25 mouse cellular contexts compared by ENCODE assay signal in the genomic region with DNA sequence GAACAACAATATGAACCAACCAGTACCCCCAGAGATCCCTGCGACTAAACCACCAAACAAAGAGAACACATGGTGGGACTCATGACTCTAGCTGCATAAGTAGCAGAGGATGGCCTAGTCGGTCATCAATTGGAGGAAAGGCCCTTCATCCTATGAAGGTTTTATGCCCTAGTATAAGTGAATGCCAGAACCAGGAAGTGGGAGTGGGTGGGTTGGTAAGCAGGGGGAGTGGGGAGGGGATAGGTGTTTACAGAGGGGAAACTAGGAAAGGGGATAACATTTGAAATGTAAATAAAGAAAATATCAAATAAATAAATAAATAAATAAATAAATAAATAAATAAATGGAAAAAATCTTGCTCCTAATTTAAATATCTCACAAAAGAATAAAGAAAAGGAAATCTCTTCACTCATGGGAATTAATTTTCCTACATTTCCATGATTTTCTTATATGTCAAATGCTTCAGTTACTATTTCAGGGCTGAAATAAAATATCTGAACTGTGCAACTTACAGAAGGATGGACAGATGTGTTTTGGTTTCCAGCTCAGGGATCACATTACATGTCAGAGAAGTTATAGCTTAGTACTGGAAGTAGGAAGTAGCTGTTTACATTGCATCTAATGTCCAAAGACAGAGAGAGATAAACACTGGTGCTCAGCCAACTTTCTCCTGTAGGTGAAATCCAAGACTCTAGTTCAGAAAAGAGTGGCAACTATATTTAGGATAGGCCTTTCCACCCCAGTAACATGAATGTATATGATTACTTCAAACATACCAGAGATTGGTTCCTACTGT.
A peak's percentile ranks its signal among the peaks of the same experiment; 100 is the strongest.
DNase-seq lines count a peak whose midpoint lies in the region; ATAC-seq and TF ChIP-seq lines count a peak whose summit lies in the region.
"Had no signal": no experiment of that assay in that cellular context is flagged by ENCODE, and none has a peak within 500 bp of the region (broad histone marks: within the 10 kb centered on the region; RNA-seq: fewer than 3 reads in every experiment).

No protein-coding gene starts in this region.

- TF ChIP-seq CTCF in kidney, adult 2 months (conservative IDR thresholded peaks at IDR 0.05; ENCODE audit: insufficient read depth, insufficient read length, low read depth, low read length), result no peak
- TF ChIP-seq CTCF in lung, embryonic 14.5 days (IDR thresholded peaks at IDR 0.05; ENCODE audit: low read depth), result no peak
- TF ChIP-seq CTCF in stomach, postnatal 0 days (IDR thresholded peaks at IDR 0.05; ENCODE audit: low read depth), result no peak

- no peaks in the 10 kb centered on the region for H3K4me1 ChIP-seq in kidney, embryonic 15.5 days
- no peaks in the 10 kb centered on the region for H3K4me1 ChIP-seq in kidney, adult 2 months (ENCODE audit: control insufficient read depth, insufficient read depth, low read length)
- H3K4me1 ChIP-seq in lung, embryonic 14.5 days (ENCODE audit: insufficient read depth), result no peaks in the 10 kb centered on the region
- no peaks in the 10 kb centered on the region for H3K4me1 ChIP-seq in stomach, embryonic 14.5 days (ENCODE audit: control insufficient read depth, insufficient read depth, low read length)
- no peaks in the 10 kb centered on the region for H3K4me1 ChIP-seq in stomach, postnatal 0 days (replicated peaks; ENCODE audit: control insufficient read depth, insufficient read depth)
- H3K4me1 ChIP-seq: embryonic facial prominence, embryonic 12.5 days; forebrain, embryonic 12.5 days; forebrain, embryonic 15.5 days; heart, embryonic 12.5 days; heart, embryonic 15.5 days; hindbrain, embryonic 10.5 days; hindbrain, embryonic 13.5 days had no signal

- no peak for DNase-seq in kidney, adult 2 months
- peak; percentile 65 for DNase-seq in lung, embryonic 14.5 days
- no peak for DNase-seq in lung, postnatal 25 days (ENCODE audit: low spot score)
- no peak for DNase-seq in stomach, postnatal 0 days (ENCODE audit: low spot score)
- DNase-seq: adrenal gland, adult 8-10 months; adrenal gland, postnatal 25 days; cerebellum, adult 18-20 months; cerebellum, adult 9-10 months; cerebellum, postnatal 14 days; gastrocnemius, postnatal 25 days; heart, adult 18-20 months; heart, postnatal 10 days; heart, postnatal 36 days had no signal

- no peaks in the 10 kb centered on the region for H3K27me3 ChIP-seq in kidney, embryonic 15.5 days
- H3K27me3 ChIP-seq in kidney, adult 2 months (replicated peaks; ENCODE audit: control insufficient read depth, insufficient read depth, low read length), result no peaks in the 10 kb centered on the region
- no peaks in the 10 kb centered on the region for H3K27me3 ChIP-seq in lung, embryonic 14.5 days (ENCODE audit: insufficient read depth, low read length)
- H3K27me3 ChIP-seq in stomach, embryonic 14.5 days (ENCODE audit: control insufficient read depth, insufficient read depth, low read length), result no peaks in the 10 kb centered on the region
- H3K27me3 ChIP-seq in stomach, postnatal 0 days (ENCODE audit: control insufficient read depth, insufficient read depth, low read length), result no peaks in the 10 kb centered on the region
- H3K27me3 ChIP-seq: embryonic facial prominence, embryonic 12.5 days; forebrain, embryonic 12.5 days; forebrain, embryonic 15.5 days; heart, embryonic 12.5 days; heart, embryonic 15.5 days; hindbrain, embryonic 13.5 days had no signal

- TF ChIP-seq EP300 in stomach, postnatal 0 days (optimal IDR thresholded peaks at IDR 0.05), result no peak

- H3K36me3 ChIP-seq in kidney, embryonic 15.5 days, result no peaks in the 10 kb centered on the region
- no peaks in the 10 kb centered on the region for H3K36me3 ChIP-seq in kidney, adult 2 months (ENCODE audit: control insufficient read depth, insufficient read depth, low read length)
- no peaks in the 10 kb centered on the region for H3K36me3 ChIP-seq in lung, embryonic 14.5 days (ENCODE audit: insufficient read depth)
- H3K36me3 ChIP-seq in stomach, embryonic 14.5 days (ENCODE audit: control insufficient read depth, insufficient read depth, low read length), result no peaks in the 10 kb centered on the region
- H3K36me3 ChIP-seq in stomach, postnatal 0 days (ENCODE audit: control insufficient read depth, insufficient read depth, low read length), result no peaks in the 10 kb centered on the region
- H3K36me3 ChIP-seq: embryonic facial prominence, embryonic 12.5 days; forebrain, embryonic 12.5 days; forebrain, embryonic 15.5 days; heart, embryonic 12.5 days; heart, embryonic 15.5 days; hindbrain, embryonic 10.5 days; hindbrain, embryonic 13.5 days had no signal

- H3K4me3 ChIP-seq in kidney, embryonic 15.5 days (replicated peaks), result no peak overlapping the region
- no peak overlapping the region for H3K4me3 ChIP-seq in kidney, adult 2 months (ENCODE audit: insufficient read depth, low read depth, low read length)
- no peak overlapping the region for H3K4me3 ChIP-seq in lung, embryonic 14.5 days (ENCODE audit: low read depth, low read length)
- no peak overlapping the region for H3K4me3 ChIP-seq in stomach, embryonic 14.5 days (ENCODE audit: low read depth, low read length)
- H3K4me3 ChIP-seq in stomach, postnatal 0 days (ENCODE audit: low read depth, low read length), result no peak overlapping the region
- H3K4me3 ChIP-seq: embryonic facial prominence, embryonic 12.5 days; erythroblast, embryonic 14.5 days; forebrain, embryonic 12.5 days; forebrain, embryonic 15.5 days; heart, embryonic 12.5 days; heart, embryonic 15.5 days; hindbrain, embryonic 10.5 days; hindbrain, embryonic 13.5 days had no signal

- no peak overlapping the region for H3K4me2 ChIP-seq in kidney, embryonic 15.5 days
- H3K4me2 ChIP-seq in lung, embryonic 14.5 days, result no peak overlapping the region
- H3K4me2 ChIP-seq in stomach, embryonic 14.5 days (replicated peaks; ENCODE audit: low read depth, low read length), result no peak overlapping the region
- no peak overlapping the region for H3K4me2 ChIP-seq in stomach, postnatal 0 days (replicated peaks; ENCODE audit: low read depth)
- H3K4me2 ChIP-seq: embryonic facial prominence, embryonic 12.5 days; forebrain, embryonic 12.5 days; forebrain, embryonic 15.5 days; heart, embryonic 12.5 days; heart, embryonic 15.5 days; hindbrain, embryonic 13.5 days had no signal

- peak overlapping the region; percentile 54; the same call in 1 of the 2 replicates for H3K27ac ChIP-seq in kidney, embryonic 15.5 days
- H3K27ac ChIP-seq in kidney, adult 2 months (ENCODE audit: insufficient read depth, low read depth, low read length), result no peak overlapping the region
- no peak overlapping the region for H3K27ac ChIP-seq in lung, embryonic 14.5 days (ENCODE audit: low read depth)
- H3K27ac ChIP-seq in stomach, embryonic 14.5 days (ENCODE audit: low read length), result no peak overlapping the region
- no peak overlapping the region for H3K27ac ChIP-seq in stomach, postnatal 0 days (replicated peaks)
- H3K27ac ChIP-seq: embryonic facial prominence, embryonic 12.5 days; forebrain, embryonic 12.5 days; forebrain, embryonic 15.5 days; heart, embryonic 15.5 days; hindbrain, embryonic 10.5 days; hindbrain, embryonic 13.5 days had no signal

- WGBS in kidney, embryonic 15.5 days, result 57% methylated on average over 2 of the region's 2 CpGs
- 56% methylated on average over 2 of the region's 2 CpGs for WGBS in kidney, adult 2 months
- 89% methylated on average over 2 of the region's 2 CpGs for WGBS in lung, embryonic 14.5 days
- 94% methylated on average over 2 of the region's 2 CpGs for WGBS in stomach, embryonic 14.5 days
- WGBS in stomach, postnatal 0 days, result 96% methylated on average over 2 of the region's 2 CpGs

- H3K9me3 ChIP-seq in kidney, embryonic 15.5 days (replicated peaks), result no peaks in the 10 kb centered on the region
- H3K9me3 ChIP-seq in lung, embryonic 14.5 days (ENCODE audit: low read depth, low read length), result no peaks in the 10 kb centered on the region
- H3K9me3 ChIP-seq in stomach, embryonic 14.5 days (ENCODE audit: control insufficient read depth, low read depth, low read length), result no peaks in the 10 kb centered on the region
- H3K9me3 ChIP-seq in stomach, postnatal 0 days (ENCODE audit: control insufficient read depth, low read length), result no peaks in the 10 kb centered on the region
- H3K9me3 ChIP-seq: embryonic facial prominence, embryonic 12.5 days; forebrain, embryonic 12.5 days; forebrain, embryonic 15.5 days; heart, embryonic 12.5 days; heart, embryonic 15.5 days; hindbrain, embryonic 10.5 days; hindbrain, embryonic 13.5 days had no signal

- H3K9ac ChIP-seq in kidney, embryonic 15.5 days, result no peak overlapping the region
- H3K9ac ChIP-seq in lung, embryonic 14.5 days, result no peak overlapping the region
- no peak overlapping the region for H3K9ac ChIP-seq in stomach, embryonic 14.5 days (replicated peaks; ENCODE audit: low read depth, low read length)
- H3K9ac ChIP-seq in stomach, postnatal 0 days (ENCODE audit: low read length), result no peak overlapping the region
- H3K9ac ChIP-seq: embryonic facial prominence, embryonic 12.5 days; forebrain, embryonic 12.5 days; forebrain, embryonic 15.5 days; heart, embryonic 12.5 days; heart, embryonic 15.5 days; hindbrain, embryonic 13.5 days had no signal

- TF ChIP-seq POLR2A in kidney, adult 2 months (IDR thresholded peaks at IDR 0.05; ENCODE audit: low read depth, low read length), result no peak

- ATAC-seq in kidney, embryonic 15.5 days (replicated peaks; ENCODE audit: low FRiP score), result peak; percentile 85
- ATAC-seq in lung, embryonic 14.5 days (ENCODE audit: insufficient read depth), result peak; percentile 68
- peak; percentile 56; the same call in 1 of the 2 replicates for ATAC-seq in stomach, embryonic 14.5 days (ENCODE audit: insufficient number of reproducible peaks, insufficient read depth, low FRiP score, low read depth)
- no peak for ATAC-seq in stomach, postnatal 0 days (ENCODE audit: low FRiP score, low TSS enrichment)
- ATAC-seq: activated CD4-positive, CD25-positive, alpha-beta regulatory T cell, adult 4 months; forebrain, embryonic 15.5 days; hindbrain, embryonic 16.5 days had no signal
